Mouse (Mus musculus) heart, adult 2 months (tissue): ENCODE results near the gene Chrna4.

Source experiments
- CTCF ChIP-seq: fragments of 200-600 bp; IDR thresholded peaks from 2 replicates; pipeline ENCODE4 v1.8.1; 2022; ENCODE audit warnings: antibody characterized with exemption, mild to moderate bottlenecking, moderate library complexity
- EP300 ChIP-seq: fragments of 200-500 bp; IDR thresholded peaks from 2 replicates; pipeline ENCODE4 v1.6.1; 2011; ENCODE audit warnings: low read depth, low read length, control low read depth; ENCODE audit not compliant: insufficient read depth
- POLR2A ChIP-seq: fragments of 200-500 bp; IDR thresholded peaks from 2 replicates; pipeline ENCODE4 v1.6.1; 2011; ENCODE audit warnings: mild to moderate bottlenecking, low read depth, low read length, control low read depth; ENCODE audit not compliant: insufficient read depth

- TF ChIP-seq CTCF: no peak
- no peak for TF ChIP-seq POLR2A
- no peak for TF ChIP-seq EP300
Measured at GRCm38 (mm10) chr2:181052171-181052570, 8.8 kb upstream of the Chrna4 start.
